Mouse (Mus musculus): ENCODE data around the gene Apeh. TPM values are rescaled to one million over a fixed set of nuclear protein-coding genes. Genes with fewer than 3 reads are reported as not detected.

Gene Apeh
- polyA plus RNA-seq, 1 experiment from 2014 or later, result 58.6 TPM

DNA sequence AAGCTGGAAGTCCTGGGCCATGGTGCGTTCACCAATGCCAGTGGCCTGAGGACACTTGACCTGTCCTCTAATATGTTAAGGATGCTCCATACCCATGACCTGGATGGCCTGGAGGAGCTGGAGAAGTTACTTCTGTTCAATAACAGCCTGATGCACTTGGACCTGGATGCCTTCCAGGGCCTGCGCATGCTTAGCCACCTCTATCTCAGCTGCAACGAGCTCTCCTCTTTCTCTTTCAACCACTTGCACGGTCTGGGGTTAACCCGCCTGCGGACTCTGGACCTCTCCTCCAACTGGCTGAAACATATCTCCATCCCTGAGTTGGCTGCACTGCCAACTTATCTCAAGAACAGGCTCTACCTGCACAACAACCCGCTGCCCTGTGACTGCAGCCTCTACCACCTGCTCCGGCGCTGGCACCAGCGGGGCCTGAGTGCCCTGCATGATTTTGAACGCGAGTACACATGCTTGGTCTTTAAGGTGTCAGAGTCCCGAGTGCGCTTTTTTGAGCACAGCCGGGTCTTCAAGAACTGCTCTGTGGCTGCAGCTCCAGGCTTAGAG, 40.7 kb downstream of the Apeh start:
- H3K9ac ChIP-seq, result no peak overlapping the region
- ATAC-seq (ENCODE audit: low FRiP score), result no peak

DNA sequence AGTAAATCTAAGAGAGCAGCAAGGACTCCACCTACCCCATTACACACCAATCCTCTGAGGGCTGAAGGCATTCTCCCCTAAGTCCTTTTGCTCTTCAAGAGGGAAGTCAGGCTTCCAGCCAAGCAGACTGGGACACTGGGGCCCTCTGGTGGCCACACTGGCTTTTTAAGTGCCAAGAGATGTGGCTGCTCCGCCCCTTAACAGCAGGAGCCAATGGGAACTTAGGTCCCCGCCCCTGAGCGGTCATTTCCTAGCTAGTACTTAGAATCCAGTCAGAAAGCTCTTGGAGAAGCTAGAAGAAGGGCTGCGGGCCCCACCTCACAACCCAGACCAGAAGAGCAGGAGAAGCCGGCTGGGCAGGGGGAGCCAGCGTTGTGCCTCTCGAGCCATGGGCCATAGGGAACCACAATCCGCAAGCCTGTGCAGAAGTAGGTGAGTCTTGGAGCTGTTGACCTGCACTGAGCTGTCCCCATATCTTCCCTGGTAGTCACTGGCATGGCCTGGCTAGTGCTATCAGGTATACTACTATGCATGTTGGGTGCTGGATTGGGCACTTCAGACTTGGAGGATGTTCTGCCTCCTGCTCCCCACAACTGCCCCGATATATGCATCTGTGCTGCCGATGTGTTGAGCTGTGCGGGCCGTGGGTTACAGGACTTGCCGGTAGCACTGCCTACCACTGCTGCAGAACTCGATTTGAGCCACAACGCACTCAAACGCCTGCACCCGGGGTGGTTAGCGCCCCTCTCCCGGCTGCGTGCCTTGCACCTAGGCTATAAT, 41.3 kb downstream of the Apeh start, which contains the start of gene Amigo3:
Gene Amigo3 (plus strand): TSS at position 275 of the 780 bp plus-strand sequence.
- Histone ChIP-seq H3K4me1 (peaks cover 23% of the 10 kb centered on the region), H3K9ac (no peak within 1 kb of the TSS), H3K9me3 (replicated peaks) (no peaks in the 10 kb centered on the region), H3K27me3 (no peaks in the 10 kb centered on the region), H3K4me3 (no peak within 1 kb of the TSS), H3K27ac (no peak within 1 kb of the TSS), H3K4me2 (replicated peaks) (peak within 1 kb of the TSS; percentile 36), H3K36me3 (peaks cover 67% of the 10 kb centered on the region)
- 60% methylated on average over 20 of the region's 20 CpGs for WGBS
- peak; percentile 20; the same call in 1 of the 2 replicates for ATAC-seq (ENCODE audit: low FRiP score)

More for the DNA sequence above, 40.7 kb downstream of the Apeh start:
- Histone ChIP-seq H3K4me3 (no peak overlapping the region), H3K9me3 (replicated peaks) (no peaks in the 10 kb centered on the region), H3K27me3 (no peaks in the 10 kb centered on the region), H3K36me3 (peaks cover 74% of the 10 kb centered on the region), H3K4me2 (replicated peaks) (no peak overlapping the region), H3K27ac (no peak overlapping the region), H3K4me1 (peaks cover 17% of the 10 kb centered on the region)
- 92% methylated on average over 15 of the region's 15 CpGs for WGBS

DNA sequence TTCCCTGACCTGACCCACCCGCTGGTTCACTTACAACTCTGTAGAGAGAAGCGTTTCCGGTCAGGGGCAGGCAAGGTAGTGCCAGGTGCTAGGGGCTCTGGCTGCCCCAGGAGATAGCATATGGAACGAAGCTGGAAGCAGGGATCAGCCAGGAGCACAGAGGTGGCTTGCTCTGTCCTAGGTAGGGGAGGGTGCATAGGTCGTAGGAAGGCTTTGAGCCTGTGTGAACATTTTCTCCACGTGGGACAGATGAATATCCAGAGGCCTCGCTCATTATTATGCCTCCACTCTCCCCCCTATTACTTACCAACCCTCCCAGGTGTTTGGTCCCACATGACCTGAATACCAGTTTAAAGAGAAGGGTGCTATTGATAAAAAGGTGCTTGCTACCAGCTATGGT, 42.0 kb downstream of the Apeh start:
- H3K27ac ChIP-seq, result no peak overlapping the region
- H3K4me2 ChIP-seq (replicated peaks), result no peak overlapping the region
- no peaks in the 10 kb centered on the region for H3K9me3 ChIP-seq (replicated peaks)
- peaks cover 26% of the 10 kb centered on the region for H3K4me1 ChIP-seq
- no peak for ATAC-seq (ENCODE audit: low FRiP score)
- whole genome bisulfite sequencing, result 73% methylated on average over 7 of the region's 7 CpGs
- H3K9ac ChIP-seq, result no peak overlapping the region
- no peak overlapping the region for H3K4me3 ChIP-seq
- H3K27me3 ChIP-seq, result no peaks in the 10 kb centered on the region
- H3K36me3 ChIP-seq, result peaks cover 64% of the 10 kb centered on the region

DNA sequence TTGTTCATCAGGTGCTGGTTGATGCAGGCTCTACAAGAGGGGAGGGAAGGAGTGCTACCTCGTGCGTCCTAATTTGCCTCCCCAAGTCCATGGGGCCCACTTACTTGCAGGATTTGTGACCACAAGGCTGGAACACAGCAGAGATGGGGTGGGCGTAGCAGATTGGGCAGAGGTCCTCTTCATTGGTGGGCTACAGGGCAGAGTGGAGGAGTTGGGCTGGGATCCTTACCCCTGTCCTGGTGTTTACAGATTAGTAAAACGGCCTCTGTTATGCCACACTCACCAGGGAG, 42.5 kb downstream of the Apeh start:
- no peaks in the 10 kb centered on the region for H3K27me3 ChIP-seq
- peaks cover 64% of the 10 kb centered on the region for H3K36me3 ChIP-seq
- 87% methylated on average over 4 of the region's 4 CpGs for WGBS
- H3K4me3 ChIP-seq, result no peak overlapping the region
- no peak for ATAC-seq (ENCODE audit: low FRiP score)
- no peak overlapping the region for H3K27ac ChIP-seq
- H3K9ac ChIP-seq, result no peak overlapping the region
- H3K4me1 ChIP-seq, result peaks cover 26% of the 10 kb centered on the region
- H3K4me2 ChIP-seq (replicated peaks), result no peak overlapping the region
- no peaks in the 10 kb centered on the region for H3K9me3 ChIP-seq (replicated peaks)

DNA sequence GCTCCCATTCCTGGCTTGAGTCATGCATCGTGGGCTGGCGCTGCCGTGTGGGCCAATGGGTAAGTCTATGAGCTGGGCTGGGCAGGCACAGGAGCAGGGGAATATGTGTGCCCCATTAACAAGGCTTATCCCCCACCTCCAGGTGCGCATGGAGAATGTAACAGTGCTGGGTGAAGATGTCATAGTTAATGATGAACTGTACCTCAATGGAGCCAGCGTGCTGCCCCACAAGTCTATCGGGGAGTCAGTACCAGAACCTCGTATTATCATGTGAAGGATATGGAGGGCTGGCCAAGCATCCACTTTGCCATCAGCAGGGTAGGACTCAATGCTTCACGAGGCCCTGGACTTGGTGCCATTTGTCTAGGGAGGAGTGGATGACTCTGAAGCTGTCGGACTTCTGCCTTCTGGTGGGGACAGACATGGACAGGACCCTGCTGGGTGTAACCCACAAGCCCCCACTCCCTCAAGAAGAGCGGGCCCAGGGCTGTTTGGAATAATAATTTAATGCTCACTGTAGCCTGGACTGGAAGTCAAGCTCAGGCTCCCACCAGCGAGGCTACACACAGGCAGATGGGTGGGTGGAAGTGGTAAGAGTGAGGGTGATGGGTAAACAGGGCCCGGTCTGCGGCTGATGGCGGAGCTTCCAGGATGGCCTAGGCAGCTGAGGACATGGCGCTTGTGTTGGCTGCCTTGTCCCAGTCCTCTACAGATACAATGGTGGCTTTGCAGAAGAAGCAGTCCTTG, 43.0 kb downstream of the Apeh start:
- peaks cover 26% of the 10 kb centered on the region for H3K4me1 ChIP-seq
- H3K4me3 ChIP-seq, result no peak overlapping the region
- H3K27me3 ChIP-seq, result no peaks in the 10 kb centered on the region
- no peak overlapping the region for H3K27ac ChIP-seq
- no peak overlapping the region for H3K9ac ChIP-seq
- peaks cover 64% of the 10 kb centered on the region for H3K36me3 ChIP-seq
- ATAC-seq (ENCODE audit: low FRiP score), result no peak
- H3K9me3 ChIP-seq (replicated peaks), result no peaks in the 10 kb centered on the region
- no peak overlapping the region for H3K4me2 ChIP-seq (replicated peaks)
- 95% methylated on average over 15 of the region's 15 CpGs for WGBS

DNA sequence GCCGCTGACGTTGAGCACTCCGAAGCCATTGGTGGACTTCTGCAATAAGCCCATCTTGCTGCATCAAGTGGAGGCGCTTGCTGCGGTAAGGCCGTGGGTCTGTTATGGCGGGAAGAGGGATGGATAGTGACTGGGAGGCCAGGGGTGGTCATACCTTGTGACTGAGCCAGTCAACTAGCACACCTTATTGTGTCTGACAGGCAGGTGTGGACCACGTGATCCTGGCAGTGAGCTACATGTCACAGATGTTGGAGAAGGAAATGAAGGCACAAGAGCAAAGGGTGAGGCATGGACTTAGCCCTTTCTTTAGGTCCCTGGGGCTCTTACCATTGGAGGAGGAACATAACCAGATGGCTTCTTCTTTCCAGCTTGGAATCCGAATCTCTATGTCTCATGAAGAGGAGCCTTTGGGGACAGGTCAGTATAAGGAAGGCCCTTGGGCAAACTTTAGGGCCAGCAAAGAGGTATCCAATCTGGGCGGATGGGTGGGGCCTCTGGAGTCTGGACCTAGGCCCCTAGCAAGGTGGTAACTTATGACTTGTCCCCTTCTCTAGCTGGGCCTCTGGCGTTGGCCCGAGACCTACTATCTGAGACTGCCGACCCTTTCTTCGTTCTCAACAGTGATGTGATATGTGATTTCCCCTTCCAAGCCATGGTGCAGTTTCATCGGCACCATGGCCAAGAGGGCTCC, 44.7 kb downstream of the Apeh start:
- no peaks in the 10 kb centered on the region for H3K27me3 ChIP-seq
- H3K4me3 ChIP-seq, result peak overlapping the region; percentile 63
- 45% methylated on average over 15 of the region's 15 CpGs for WGBS
- peak overlapping the region; percentile 79 for H3K9ac ChIP-seq
- no peaks in the 10 kb centered on the region for H3K9me3 ChIP-seq (replicated peaks)
- peak; percentile 29 for ATAC-seq (ENCODE audit: low FRiP score)
- peaks cover 64% of the 10 kb centered on the region for H3K36me3 ChIP-seq
- H3K4me2 ChIP-seq (replicated peaks), result peak overlapping the region; percentile 94
- peaks cover 26% of the 10 kb centered on the region for H3K4me1 ChIP-seq
- peak overlapping the region; percentile 70 for H3K27ac ChIP-seq

DNA sequence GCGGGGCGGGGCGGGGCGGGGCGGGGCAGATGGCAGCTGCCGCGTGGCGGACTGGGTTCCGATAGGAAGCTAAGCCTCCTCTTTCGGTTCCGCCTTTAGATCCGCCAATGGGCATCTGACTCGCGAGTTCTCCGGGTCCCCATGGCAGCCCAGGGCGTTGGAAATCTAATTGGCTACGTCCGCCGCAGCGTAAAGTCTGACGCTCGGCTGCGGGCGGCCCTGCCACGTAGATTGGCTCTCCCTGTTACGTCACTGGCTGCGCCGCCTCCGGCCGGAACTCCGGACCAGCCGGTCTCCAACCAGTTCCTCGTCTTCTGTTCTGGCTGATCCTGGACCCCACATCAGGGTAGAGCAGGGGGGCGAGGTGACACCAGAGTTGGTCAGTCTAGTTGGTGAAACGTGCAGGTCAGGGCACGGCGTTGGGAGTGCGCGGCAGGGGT, 45.4 kb downstream of the Apeh start, which contains the start of gene Gmppb:
Gene Gmppb (plus strand): TSS at position 227 of the 440 bp plus-strand sequence.
- peak; percentile 89 for ATAC-seq (ENCODE audit: low FRiP score)
- H3K36me3 ChIP-seq, result peaks cover 61% of the 10 kb centered on the region
- H3K9me3 ChIP-seq (replicated peaks), result no peaks in the 10 kb centered on the region
- no peaks in the 10 kb centered on the region for H3K27me3 ChIP-seq
- H3K4me3 ChIP-seq, result peak within 1 kb of the TSS; percentile 63
- H3K4me1 ChIP-seq, result peaks cover 26% of the 10 kb centered on the region
- peak within 1 kb of the TSS; percentile 74 for H3K27ac ChIP-seq
- H3K4me2 ChIP-seq (replicated peaks), result peak within 1 kb of the TSS; percentile 94
- H3K9ac ChIP-seq, result peak within 1 kb of the TSS; percentile 79
- under 1% methylated on average over 35 of the region's 39 CpGs for WGBS

DNA sequence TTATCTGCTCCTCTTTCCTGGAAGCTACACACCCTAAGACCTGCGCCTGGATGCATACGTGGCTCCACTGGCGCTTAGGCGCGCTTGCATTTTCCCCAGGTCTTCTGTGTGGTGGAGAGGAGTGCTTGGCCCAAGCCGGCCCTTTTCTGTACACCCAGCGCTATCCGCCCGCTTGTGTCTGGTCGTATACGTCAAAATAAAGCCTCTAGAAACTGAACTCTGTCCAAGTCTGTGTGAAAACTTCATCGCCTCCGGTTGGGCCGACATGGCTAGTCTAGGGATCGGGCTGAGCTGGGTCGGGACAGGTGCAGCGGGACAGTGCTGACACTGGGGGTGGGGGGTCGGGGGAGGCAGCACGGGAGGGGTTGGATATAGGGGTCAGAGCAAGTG, 45.8 kb downstream of the Apeh start:
- peak; percentile 57 for ATAC-seq (ENCODE audit: low FRiP score)
- Histone ChIP-seq H3K27me3 (no peaks in the 10 kb centered on the region), H3K4me1 (peaks cover 26% of the 10 kb centered on the region), H3K27ac (peak overlapping the region; percentile 74), H3K4me3 (peak overlapping the region; percentile 63), H3K36me3 (peaks cover 56% of the 10 kb centered on the region), H3K4me2 (replicated peaks) (peak overlapping the region; percentile 94), H3K9me3 (replicated peaks) (no peaks in the 10 kb centered on the region), H3K9ac (peak overlapping the region; percentile 79)
- WGBS, result 2% methylated on average over 19 of the region's 19 CpGs

DNA sequence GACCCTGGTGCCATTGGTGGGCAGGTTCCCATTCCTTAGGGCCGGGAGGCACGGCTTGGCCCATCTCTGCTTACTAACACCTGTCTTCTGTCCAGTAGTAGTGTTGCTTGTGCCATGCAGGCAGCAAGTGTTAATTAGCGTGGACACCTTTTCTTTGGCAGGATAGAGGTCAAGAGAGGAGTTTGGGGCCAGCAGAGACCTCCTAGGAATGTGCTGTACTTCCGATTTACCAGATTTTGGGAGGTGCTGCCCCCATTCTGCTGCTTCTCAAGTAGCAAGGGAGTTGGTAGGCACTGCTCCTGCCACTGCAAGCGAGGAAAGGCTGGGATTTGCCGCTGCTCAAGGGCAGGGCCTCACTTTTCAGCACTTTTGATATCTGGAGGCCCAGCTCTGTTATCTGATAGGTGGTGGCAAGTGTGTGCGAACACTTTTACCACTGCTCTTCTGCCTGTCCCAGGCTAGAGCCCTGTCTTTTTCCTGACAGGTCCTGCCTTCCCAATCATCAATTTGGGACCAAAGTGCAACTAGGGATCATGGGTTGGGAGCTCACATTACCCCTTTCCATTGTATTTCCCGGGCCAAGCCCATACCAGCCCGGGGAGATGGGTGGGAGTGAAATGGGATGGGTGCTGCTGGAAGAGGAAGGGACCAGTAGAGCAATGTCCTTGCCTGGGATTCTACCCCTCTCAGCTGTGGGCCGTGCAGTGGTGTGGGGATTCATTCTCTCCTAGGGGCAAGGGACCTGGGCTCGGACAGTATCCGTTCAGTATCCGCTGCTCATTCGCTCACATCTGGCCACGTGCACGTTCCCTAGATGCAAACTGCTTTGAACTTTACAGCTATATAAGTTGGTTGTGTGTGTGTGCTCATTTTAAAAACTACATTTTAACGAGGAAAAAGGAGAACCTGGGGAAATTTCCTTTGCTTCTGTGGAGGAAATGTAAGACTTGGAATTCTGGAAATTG, 46.5 kb downstream of the Apeh start:
- H3K27me3 ChIP-seq, result no peaks in the 10 kb centered on the region
- 51% methylated on average over 17 of the region's 17 CpGs for WGBS
- no peaks in the 10 kb centered on the region for H3K9me3 ChIP-seq (replicated peaks)
- H3K4me1 ChIP-seq, result peaks cover 19% of the 10 kb centered on the region
- H3K9ac ChIP-seq, result peak overlapping the region; percentile 79; the same call in 1 of the 2 replicates
- H3K27ac ChIP-seq, result peak overlapping the region; percentile 74; the same call in 1 of the 2 replicates
- ATAC-seq (ENCODE audit: low FRiP score), result no peak
- H3K36me3 ChIP-seq, result peaks cover 60% of the 10 kb centered on the region
- peak overlapping the region; percentile 63 for H3K4me3 ChIP-seq
- peak overlapping the region; percentile 94 for H3K4me2 ChIP-seq (replicated peaks)

DNA sequence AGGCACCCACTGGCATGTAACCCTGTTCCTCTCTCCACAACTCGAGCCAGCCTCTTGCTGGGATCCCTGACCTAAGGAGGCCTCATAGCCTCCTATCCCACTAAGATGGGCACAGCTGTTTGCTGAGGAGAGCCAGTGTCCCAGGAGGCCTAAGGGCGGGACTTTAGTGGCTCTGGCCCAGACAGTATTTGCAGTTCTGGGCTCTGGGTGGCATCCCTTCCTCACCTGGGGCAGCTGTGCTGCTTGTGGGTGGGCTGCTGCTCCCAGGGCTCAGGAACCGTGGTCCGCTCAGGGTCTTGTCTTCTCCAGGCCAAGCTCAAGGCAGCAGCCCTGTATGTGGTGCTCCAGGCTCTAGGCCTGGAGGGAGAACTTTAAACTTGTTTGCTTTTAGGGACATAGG, 47.8 kb downstream of the Apeh start:
- peaks cover 19% of the 10 kb centered on the region for H3K4me1 ChIP-seq
- no peaks in the 10 kb centered on the region for H3K27me3 ChIP-seq
- 96% methylated on average over 4 of the region's 4 CpGs for WGBS
- no peak overlapping the region for H3K9ac ChIP-seq
- no peak overlapping the region for H3K4me3 ChIP-seq
- H3K4me2 ChIP-seq (replicated peaks), result no peak overlapping the region
- no peak overlapping the region for H3K27ac ChIP-seq
- no peaks in the 10 kb centered on the region for H3K9me3 ChIP-seq (replicated peaks)
- H3K36me3 ChIP-seq, result peaks cover 63% of the 10 kb centered on the region
- ATAC-seq (ENCODE audit: low FRiP score), result no peak
